Mouse (Mus musculus): ENCODE results near the gene Ing3. TPM values are rescaled to one million over a fixed set of nuclear protein-coding genes. Genes with fewer than 3 reads are reported as not detected.

Ing3 gene
- 90.8 TPM for polyA plus RNA-seq (2017; shearing (Covaris generic))

GRCm38 (mm10) chr6:21949226-21949731, at the start of gene Ing3:
Gene Ing3 (plus strand): TSS chr6:21949571.

GRCm38 (mm10) chr6:21985732-21986540, 36.6 kb downstream of the Ing3 start, which contains the start of gene Cped1:
Gene Cped1 (plus strand): TSS chr6:21985916.

Other genes with a start within 250 kb of the Ing3 start
- not detected for gene Tspan12, start 97.1 kb upstream of the Ing3 start, polyA plus RNA-seq (2017; shearing (Covaris generic))
- 0.12 TPM for gene Cped1, start 36.3 kb downstream of the Ing3 start, polyA plus RNA-seq (2017; shearing (Covaris generic))

Measured in naive thymus-derived CD4-positive, alpha-beta T cell, adult 5 months (primary cell).